Mouse (Mus musculus): ENCODE results near the gene Wdr63.
"Not testable (repeated sequence)": the region's sequence is repeated elsewhere in the genome, so short reads cannot be mapped to it uniquely, and the experiment has no call there.

Gene Wdr63

DNA sequence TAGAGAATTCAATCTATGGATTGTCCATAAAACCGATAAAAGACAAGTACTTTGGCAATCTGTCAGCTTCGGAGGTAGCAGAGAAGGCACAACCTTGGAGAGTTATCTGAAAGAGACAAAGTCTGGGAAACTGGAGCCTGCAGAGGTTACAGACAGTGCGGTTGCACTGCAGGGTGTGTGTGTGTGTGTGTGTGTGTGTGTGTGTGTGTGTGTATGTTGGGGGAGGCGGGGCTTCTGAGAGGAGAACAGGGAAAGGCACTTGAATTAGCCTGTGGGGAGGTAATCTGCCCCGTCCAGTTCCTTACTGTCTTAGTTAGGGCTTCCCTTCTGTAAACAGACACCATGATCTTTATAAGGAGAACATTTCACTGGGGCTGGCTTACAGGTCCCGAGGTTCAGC, 100.1 kb downstream of the Wdr63 start:
- no peak for DNase-seq

DNA sequence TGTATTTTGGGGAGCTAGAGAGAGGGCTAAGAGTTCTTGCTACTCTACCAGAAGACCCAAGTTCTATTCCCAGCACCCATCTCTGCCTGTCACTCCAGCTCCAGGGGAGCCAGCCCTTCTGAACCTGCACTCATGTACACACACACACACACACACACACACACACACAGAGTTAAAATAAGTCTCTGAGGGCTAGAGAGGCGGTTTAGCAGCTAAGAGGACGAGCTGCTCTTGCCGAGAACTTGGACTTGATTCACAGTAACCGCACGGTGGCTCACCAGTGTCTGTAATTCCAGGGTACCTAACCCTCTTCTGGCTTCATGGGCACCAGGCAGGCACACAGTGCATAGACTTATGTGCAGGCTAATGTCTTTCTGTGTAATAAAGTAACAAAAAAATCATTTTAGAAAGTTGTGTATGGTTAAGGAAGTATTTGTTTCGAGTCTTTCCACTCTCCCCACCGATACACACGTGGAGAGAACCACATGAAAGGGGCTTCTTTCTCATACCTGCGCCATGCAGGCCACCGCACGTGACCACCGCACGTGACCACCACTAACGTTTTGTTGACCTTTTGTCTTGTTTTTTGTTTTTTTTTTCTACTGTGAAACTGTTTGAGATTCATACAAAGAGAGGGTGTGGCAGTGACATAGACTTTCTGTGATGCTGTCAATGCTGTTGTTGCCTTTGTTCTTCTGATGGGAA, 103.4 kb downstream of the Wdr63 start:
- no peak for DNase-seq

DNA sequence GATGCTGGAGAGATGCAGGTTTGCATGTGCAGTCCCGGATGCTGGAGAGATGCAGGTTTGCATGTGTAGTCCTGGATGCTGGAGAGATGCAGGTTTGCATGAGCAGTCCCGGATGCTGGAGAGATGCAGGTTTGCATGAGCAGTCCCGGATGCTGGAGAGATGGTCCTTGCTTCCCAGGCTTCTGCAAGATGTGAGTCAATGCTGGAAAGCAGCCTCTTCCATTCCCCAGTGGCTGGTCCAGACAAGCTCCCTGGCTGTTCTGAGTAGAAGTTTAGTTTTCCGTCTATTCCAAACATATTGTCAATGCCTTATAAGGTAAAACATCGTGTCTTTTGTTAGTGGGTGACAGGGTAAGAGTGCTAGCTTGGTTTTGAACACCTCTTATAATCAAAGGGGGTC, 111.4 kb downstream of the Wdr63 start:
- DNase-seq: not testable (repeated sequence)

DNA sequence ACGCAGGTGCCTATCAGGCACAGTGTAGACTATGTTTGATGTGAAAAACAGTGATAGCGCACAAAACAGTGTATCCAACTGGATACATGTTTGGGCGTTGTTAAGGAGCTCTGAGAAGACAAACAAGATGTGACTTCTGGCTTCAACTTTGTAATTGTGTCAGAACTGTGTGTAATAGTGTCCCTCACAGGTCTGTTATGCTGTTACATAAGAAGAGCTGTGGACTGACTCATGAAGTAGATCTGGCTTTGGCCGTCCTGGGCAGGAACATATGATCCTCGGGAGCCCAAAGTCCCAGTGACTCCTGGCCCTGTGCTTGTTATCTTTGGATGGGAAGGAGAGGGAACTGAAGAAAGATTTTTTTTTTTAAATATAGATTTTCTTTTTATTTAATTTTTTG, 112.4 kb downstream of the Wdr63 start:
- no peak for DNase-seq

DNA sequence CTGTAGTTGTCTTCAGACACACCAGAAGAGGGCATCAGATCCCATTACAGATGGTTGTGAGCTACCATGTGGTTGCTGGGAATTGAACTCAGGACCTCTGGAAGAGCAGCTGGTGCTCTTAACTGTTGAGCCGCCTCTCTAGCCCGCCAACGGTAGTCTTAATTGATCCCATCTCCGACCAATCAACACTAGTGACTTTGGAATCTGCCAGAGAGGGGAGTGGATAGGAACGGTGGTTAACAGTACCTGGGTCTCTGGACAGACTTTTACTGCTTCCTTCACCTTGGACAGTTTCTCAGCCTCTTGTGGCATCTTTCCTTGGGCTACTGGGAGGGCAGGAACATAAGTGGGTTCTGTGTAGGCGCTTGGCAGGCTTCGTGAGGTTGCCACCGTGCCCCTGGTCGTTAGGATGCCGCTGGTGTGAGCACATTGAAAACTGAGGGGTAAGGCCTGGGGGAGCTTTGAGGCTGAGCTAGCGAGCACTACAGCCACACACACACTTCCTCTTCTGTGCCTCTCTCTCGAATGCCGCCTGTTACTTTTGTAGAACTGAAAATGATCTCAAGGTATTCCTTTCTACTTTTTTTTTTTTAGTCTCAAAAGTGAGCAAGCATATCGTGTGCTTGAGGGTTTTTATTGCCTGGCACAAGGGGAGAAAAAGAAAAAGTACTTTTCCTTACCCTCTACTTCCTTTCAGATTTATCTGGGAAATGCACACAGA, 114.3 kb downstream of the Wdr63 start:
- no peak for DNase-seq

DNA sequence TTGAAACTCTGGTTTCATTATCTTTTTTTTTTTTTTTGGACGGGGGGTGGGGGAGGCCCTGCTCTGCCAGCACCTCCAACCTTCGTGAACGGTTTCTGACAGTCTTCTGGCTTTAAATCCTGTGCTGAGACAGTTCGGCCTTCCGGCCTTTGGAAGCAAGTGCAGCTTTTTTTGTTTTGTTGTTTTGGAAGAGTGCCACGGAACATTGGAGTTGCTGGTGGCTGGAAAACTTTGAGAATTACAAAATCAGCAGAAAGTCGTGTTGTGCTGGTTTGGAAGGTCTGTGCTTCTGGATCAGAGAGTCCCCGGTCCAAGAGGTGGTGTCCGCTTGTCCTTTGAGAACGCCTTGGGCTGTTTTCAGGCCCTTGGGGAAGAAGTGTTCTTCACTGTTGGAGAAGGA, 115.1 kb downstream of the Wdr63 start:
- DNase-seq: no peak

DNA sequence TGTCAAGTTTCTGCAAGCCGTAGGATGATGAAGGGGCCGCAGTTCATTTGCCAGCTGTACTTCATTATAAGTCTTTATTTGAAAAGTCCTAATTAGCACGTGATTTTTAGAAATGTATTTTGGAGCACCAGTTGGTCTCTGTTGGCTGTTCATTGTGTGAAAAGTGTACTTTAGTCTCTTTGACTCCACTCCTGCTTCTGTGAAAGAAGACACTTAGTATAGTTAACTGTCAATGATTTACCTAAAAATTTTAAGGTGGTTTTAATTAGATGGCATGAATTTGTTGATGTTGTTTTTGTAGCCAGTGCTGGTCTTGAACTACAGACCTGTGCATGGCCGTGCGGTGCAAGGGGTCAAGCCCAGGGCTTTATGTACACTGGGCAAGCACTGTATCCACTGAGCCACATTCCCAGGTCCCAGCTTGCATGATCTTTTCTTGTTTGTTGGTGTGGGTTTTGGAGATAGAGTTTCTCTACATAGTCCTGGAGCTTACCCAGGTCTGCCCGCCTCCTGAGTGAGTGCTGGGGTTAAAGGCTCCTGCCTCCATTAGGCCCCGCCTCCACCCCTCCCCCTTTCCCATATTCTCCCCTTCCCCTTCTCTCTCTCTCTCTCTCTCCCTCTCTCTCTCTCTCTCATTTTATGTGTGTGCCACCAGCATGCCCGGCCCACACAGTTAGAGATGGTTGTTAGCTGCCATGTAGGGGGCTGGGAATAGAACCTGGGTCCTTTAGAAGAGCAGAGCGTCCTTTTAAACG, 115.8 kb downstream of the Wdr63 start:
- DNase-seq: no peak

DNA sequence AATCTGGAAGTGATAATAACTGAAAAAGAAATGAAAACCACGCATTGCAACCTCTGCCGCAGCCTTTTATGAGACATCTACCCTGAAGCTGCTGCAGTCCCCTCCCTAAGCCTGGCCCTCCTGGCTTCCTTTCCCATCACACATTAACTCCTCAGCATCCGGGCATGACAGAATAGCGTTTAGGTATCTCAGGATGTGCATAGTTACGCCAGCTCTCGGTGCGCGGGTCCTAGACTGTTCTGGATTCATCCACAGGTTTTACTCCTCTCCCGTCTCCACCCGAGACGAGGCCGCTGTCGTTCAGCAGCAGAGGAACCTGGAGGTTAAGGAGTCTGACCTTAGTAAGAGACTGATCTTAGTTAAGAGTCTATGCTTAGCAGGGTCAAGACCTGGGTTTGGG, 116.8 kb downstream of the Wdr63 start:
- no peak for DNase-seq
